Mouse (Mus musculus): ENCODE data around the gene Olfr1191-ps1.
"Not testable (repeated sequence)": the region's sequence is repeated elsewhere in the genome, so short reads cannot be mapped to it uniquely, and the experiment has no call there.

The Olfr1191-ps1 gene

GRCm38 (mm10) chr2:88640242-88640641 is at the start of gene Olfr1191-ps1:
TSS of gene Olfr1191-ps1 (plus strand) at chr2:88640542.
- in situ Hi-C loops (cut with MboI) = not testable (repeated sequence)

DNA sequence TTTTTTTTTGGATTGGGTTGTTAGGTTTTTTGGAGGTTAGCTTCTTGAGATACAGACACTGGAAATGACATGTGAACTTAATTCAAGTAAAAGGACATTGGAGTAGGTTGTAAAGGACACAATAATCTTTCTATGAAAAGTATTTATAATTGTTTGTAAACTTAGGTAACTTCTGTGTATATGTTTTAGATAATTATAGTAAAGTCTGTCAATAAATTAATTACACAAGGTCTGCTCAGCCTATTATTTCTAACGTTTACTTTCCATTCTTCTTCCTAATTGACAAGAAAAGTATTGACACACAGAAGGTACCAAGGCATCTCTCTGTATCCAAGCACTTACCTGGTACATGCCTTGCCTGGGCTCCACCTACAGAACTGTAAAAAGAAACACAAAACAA is 7.9 kb downstream of the Olfr1191-ps1 start, which contains the start of gene Olfr1192-ps1:
Gene Olfr1192-ps1 (plus strand): TSS at position 301 of the 400 bp plus-strand sequence.
- in situ Hi-C loops (cut with MboI) = no loop called here

GRCm38 (mm10) chr2:88675328-88675727 is 35.0 kb downstream of the Olfr1191-ps1 start, which contains the start of gene Olfr1193:
TSS of gene Olfr1193 (plus strand) at chr2:88675628.
- in situ Hi-C loops (cut with MboI) = not testable (repeated sequence)

DNA sequence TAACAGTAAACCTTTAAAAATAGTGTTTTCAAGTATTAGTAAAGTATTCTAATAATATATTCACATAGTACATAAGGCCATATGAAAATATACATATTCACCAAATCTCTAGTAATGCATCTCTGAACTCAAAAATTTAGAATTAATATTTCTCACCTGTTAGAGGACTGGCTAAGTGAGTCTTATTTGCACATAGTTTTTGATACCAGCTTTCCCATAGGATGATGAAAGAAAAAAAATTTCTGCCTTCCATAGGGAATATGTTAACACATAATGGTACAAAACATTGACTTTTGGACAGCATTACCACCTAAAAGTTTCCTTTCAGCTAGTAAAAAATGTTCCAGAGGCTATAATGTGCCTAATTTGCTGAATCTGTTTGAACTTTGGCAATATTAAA is 48.7 kb downstream of the Olfr1191-ps1 start, which contains the start of gene Olfr1195:
Gene Olfr1195 (minus strand): TSS at position 101 of the 400 bp plus-strand sequence.
- in situ Hi-C loops (cut with MboI) = no loop called here
